Mouse (Mus musculus) adrenal gland, adult (tissue): ENCODE measurements around the gene Ccdc151.

Experiments used
- DNase-seq, 2 experiments: peaks; one replicate each; pipeline ENCODE4 v3.0.0; 2022 to 2023; ENCODE audit warnings: low spot score in 1 of 2; ENCODE audit not compliant: inconsistent age in 2 of 2

The Ccdc151 gene

DNA sequence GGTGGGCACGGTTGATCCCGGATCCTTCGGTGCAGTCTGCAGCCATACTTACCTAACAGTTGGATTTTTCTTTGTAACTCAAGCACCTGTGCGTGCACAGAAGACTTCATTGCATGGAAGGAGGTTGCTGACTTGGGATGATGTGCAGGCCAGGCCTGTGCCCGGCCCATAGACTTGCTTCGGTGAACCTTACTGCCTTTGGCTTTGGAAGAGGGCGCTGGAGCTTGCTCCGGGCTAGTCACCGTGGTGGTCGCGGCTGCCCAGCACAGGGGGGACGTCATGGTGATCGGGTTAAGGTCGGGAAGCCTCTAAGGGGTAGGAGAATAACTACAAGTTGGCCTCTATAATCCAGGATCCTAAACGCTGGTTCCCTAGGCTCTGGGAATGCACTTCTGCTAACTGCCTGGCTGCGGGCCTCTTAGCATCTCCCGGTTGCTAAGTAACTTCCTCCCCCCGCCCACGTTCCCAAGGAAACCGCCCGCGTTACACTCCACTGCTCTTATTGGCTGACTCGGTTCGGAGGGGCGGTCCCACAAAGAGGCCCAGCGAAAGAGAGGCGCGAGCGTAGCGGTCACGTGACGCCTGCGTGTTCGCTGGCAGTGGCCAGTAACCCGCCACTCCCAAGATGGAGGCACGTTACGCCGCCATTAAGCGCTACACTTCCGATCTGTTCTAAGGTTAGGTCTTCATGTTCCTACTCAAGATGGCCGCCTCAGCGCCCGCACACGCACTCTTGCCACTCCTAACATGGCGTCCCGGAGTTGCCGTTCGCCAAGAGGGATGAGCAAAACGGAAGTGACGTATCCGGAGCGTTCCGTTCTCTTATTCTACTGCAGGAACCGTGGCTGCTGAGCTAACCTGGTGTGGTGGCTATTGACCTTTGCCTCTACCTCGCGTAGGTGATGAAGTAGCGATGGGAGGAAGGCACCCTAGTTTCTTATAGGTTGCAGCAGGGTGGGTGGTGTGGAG is at the start of gene Ccdc151, which contains the start of gene Prkcsh:
Gene Ccdc151 (minus strand): TSS at position 441 of the 969 bp plus-strand sequence.
Gene Prkcsh (plus strand): TSS at position 613 of the 969 bp plus-strand sequence.
- peak; percentile 99 to 100 for DNase-seq

DNA sequence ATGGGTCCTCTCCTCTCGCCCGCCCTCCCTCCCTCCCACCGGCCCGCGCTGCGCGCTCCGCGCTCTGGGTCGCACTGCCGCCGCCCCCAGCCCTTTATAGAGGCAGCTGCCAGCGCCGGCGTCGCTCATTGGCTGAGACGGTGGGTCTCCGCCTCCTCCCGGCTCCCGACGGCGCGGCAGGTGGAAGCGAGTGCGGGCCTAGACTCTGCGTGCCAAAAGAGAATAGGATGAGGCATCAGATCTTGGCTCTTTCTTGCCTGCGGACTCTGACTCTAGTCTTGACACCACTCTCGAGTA is 49.5 kb upstream of the Ccdc151 start, which contains the start of gene Elavl3:
Gene Elavl3 (minus strand): TSS at position 66 of the 297 bp plus-strand sequence.
- peak in 1 of 2 experiments; percentile 42 for DNase-seq

DNA sequence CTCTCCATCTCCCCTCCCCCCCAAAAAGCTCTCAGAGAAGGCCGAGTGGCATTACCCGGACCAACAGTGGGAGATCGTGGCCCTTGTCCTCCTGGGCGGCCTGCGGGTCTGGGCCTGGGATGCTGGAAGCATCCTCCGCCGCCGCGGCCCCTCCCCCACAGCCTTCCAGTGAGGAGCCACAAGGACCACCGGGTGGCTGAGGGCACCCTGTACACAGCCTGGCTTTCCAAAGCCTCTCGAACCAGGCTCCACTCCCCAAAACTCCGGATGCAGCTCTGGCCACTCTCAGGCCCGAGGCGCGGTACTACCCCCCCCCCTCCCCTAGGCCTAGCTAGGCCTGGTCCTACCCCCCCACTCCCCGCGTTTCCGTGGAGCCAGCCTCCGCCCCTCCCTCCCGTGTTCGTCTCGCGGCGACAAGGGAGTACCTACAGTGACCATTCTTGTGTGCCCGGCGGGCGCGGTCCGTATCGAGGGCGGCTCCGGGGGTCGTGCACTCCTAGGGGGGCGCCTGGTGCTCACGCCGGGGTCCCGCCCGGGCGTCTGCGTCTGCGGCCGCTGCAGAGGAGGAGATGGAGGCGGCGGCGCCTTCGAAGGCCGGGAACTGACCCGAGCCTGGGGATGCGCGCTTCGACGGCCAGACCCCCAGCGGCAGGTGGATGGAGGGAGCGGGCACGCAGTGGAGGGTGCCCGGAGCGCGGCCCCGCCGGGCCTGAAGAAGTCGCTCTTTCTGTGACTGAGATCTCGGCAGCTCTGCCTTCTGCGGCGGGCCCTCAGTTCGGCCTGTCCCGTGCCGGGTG is 48.9 kb upstream of the Ccdc151 start:
- peak in 1 of 2 experiments; percentile 35 for DNase-seq

DNA sequence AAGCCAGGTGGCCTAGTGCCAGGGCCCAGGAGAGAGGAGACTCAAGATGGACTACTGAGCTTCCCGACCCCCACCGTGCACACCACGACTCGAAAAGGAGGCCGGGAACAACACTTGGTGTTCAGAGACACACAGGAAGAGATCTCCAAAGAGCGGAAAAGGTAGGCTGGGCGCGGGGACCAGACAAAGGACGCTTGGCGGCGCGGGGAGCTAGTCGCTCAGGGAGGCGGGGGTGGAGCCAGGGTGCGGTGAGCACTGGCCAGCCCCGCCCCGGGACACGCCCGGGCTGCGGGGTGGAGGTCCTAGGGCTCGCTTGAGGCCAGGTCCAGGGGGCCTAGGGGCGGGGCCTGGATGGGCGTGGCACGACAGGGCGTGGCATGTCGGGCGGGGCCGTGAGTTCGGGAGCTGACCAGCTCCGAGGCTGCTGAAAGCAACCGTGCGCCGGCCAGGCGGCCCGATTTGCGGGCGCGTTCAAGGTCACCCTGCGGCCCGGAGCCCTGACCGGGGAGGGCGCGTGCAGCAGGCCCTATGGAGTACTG is 48.0 kb upstream of the Ccdc151 start:
- DNase-seq, result peak; percentile 68 to 85

DNA sequence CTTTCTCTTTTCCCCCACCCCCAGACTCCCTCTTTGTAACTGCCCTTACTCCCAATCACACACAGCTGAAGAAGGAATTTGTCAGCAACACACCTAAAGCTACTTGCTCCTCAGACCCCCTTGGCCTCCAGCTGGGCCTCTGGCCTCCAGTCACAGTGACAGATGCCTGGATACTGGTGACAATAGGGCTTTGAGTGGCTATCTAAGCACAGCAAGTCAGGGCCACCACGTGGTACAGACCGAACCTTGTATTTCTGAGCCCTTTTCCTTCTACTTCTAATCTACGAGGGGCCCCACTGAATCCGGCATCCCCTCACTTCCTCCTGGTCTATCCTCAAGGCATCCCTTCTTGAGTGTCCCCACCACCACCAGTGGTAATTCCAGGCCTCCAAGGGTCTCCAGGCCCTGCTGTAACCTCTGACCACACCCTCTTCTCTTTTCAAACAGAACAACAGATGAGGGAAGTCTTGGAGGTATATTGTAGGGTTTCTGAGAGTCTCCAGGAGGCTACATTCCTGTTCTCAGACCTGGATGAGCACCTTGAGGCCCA is 47.4 kb upstream of the Ccdc151 start:
- no peak for DNase-seq

DNA sequence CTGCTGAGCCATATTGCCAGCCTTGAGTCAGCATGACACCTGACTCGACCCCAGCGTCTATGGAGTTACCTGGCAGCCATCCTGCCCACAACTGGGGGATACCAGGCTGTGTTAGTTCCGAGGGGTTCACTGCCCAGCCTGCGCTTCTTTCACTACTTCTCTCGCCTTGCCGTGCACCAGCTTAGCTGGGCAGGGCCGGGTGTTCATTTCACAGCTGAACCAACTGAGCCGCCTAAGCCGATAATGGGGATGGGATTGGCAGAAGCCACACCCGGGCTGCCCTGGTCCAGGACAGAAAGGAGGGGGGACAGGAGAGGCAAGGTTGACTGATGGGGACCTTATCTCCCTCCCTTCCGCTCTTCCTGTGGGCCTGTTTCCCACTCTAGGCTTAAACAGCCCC is 46.9 kb upstream of the Ccdc151 start:
- no peak for DNase-seq

DNA sequence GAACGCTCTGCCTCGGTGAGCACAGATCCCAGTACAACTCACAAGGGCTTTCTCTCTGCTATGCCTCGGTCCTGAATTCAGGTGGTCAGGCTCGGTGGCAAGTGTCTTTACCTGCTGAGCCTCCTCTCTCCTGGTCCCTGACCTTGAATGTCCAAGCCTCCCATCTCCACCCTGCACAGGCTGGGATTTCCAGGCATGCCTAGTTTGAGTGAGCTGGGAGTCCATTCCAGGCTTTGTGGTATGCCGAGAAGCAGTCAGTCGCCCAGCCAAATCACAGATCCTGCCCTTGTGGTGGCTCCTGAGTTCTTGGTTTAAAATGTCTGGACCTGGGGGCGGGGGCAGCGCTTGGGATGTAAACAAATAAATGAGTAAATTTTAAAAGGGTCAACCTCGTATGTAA is 44.9 kb upstream of the Ccdc151 start:
- no peak for DNase-seq

DNA sequence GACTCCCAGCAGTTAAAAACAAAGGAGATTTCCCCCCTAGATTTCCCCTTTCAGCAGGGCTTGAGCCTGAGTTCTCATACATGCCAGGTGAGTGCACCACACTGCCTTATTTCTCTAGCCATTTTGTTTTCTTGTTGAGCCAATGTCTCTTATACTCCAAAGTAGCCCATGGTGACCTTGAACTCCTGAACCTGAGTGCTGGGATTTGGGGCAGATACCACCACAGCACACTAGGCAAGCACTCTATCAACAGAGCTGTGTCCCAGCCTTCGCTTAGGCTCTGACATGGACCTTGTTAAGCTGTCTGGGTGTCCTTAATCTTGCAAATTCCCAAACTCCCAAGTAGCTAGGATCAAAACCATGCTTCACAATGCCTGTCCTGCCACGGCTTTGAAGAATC is 39.4 kb upstream of the Ccdc151 start:
- no peak for DNase-seq

DNA sequence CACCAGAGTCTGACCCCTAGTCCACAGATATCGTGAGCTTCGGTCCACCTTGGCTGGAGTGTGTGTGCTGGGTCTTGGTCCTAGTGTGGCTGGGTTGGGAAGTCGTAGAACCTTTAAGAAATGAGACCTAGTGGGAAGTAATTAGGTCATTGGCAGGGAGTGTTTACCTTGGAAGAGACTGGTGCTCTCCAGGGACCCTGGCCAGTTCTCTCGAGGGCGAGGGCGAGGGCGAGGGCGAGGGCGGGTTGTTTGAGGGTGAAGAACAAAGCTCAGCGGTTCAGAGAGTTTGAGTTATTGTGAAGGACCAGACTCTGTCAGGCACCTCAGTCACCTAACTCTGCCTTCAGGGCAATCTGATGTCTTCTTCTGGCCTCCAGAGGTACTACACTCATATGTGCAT is 35.4 kb upstream of the Ccdc151 start:
- DNase-seq, result peak in 1 of 2 experiments; percentile 32

DNA sequence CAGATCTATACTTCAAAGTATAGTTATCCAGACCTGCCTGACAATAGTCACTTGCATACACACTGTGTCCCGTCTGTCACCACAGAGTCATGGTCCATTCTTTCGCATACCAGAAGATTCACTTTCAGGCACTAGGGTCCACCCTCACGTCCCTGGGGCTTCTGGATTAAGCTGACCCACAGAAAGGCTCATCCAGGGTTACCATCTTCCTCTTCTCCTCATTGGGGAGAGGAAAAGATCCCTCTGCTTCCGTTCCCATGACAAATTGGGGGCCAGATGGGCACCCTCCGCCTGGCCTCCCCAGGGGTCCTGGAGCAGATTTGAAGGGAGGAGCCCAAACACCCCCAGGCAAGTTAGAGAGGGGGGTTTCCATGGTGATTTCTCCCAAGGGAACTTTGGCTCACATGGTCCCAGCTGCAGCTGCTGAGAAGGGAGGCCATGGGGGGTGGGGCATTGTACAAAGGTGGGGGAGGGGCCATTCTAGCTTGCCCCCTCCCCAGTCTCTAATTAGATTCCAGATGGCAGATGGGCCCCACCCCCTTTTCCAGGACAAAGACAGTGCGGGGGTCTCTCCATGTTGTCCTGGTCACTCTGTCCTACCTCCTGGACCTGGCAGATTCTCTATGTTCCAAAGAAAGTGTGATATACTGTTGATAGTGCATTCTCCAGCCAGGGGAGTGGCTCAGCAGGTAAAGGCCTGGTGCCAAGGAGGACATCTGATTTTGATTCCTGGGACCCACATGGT is 33.0 kb upstream of the Ccdc151 start:
- no peak for DNase-seq

DNA sequence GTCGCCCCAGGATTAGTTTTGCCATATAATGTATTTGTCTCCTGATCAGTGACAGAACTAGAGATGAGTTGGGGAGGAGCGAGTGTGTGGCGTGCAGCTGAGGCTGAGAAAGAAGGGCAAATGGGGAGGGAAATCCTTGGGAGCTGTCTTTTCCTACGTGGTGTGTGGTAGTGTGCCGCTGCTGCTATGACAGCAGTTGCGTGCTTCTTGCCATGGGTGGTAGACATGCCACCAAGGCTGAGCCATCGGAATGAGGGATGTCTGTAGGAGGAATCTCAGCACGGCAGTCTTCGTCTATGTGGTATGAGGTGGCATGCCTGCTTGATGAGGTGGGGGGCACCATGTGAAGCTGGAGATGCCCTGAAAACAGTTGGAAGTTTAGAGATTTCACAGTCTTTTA is 28.0 kb upstream of the Ccdc151 start:
- no peak for DNase-seq

DNA sequence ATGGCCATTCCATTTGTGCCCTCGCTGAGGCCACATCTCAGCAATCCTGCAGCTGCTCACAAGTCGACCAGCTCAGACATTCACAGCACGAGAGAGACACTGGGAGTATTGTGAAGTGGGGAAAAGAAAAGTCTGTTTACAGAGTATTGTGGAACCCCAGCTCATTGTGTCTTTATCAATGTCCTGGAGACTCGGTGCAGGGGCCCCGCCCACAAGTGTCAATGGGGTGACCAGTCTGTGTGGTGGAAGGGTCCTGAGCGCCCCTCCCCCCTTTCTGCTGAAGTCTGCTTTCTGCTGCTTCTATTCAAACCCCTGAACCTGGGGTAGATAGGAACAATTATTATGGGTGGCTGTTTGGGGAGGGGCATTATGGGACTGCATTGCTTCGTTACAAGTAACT is 26.0 kb upstream of the Ccdc151 start:
- DNase-seq, result no peak

DNA sequence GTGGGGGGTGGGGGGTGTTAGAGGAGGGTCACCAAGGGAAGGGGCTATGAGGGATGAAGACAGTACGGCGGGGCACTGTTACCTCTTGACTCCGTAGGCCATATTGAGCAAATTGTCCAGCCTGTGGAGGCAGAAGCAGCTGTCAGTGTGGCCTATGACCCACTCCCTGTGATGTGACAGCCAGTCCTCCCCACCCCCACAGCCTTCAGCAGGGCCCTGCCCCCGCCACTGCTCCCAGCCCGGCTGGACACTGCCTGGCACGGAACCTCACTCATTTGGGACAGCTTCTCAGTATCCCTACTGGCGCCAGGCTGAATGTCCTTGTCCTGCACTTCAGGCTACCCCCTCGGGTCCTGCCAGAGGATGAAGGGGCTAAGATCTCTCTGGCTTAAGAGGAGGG is 22.2 kb upstream of the Ccdc151 start:
- DNase-seq, result no peak

DNA sequence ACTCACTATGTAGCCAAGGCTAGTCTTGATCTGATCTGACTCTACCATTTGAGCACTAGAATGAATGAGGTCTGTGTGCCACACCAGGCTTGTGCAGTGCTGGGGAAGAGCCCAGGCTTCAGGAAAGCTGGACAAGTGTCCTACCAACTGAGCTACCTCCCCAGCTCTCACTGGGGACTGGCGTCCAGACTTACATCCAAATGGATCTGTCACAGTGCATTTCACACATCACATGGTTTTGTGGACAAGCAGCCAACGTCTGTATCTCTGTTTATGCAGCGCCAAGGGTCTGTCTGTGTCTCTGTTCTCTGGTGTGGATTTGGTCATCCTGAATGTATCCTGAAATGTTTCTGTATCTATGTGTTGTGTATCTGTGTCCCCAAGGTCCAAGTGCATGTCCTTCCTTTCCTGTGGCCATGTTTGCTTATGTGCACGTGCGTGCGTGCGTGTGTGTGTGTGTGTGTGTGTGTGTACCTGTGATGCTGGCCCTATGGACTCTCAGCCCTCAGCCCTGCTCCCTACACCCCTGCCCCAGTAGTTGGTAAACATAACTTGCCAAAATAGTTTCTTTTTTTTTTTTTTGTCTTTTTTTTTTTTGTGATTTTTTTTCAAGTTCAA is 14.9 kb upstream of the Ccdc151 start:
- no peak for DNase-seq

DNA sequence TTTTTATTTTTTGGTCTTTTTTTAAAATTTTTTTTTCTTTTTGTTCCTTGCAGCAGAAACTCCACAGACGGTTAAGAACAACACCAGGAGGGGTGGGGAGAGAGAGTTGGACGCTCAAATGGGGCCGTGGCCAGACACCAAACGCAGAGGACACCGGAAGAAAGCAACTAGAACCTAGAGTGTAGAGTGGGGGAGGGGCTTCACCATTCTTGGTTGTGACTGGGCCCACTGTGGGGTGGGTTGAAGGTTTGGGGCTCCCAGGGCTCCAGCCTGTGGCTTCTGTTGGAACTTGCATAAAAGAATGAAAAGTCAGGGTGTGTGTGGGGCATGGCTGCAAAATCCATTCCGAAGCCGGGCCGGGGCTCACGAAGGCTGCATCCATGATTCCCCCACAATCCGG is 13.8 kb upstream of the Ccdc151 start:
- no peak for DNase-seq

DNA sequence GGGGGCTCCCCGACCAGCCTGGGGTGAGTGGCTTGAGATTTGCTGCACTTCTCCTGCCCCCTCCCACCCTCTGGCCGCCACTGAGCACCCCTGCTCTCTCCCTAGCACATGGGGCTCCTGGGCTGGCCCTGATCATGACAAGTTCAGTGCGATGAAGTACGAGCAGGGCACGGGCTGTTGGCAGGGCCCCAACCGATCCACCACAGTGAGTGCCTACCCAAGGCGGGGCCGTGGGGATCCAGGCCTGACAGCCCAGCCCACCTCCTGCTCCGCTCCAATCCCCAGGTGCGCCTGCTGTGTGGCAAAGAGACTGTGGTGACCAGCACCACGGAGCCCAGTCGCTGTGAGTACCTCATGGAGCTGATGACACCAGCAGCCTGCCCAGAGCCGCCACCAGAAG is 10.3 kb upstream of the Ccdc151 start:
- no peak for DNase-seq

DNA sequence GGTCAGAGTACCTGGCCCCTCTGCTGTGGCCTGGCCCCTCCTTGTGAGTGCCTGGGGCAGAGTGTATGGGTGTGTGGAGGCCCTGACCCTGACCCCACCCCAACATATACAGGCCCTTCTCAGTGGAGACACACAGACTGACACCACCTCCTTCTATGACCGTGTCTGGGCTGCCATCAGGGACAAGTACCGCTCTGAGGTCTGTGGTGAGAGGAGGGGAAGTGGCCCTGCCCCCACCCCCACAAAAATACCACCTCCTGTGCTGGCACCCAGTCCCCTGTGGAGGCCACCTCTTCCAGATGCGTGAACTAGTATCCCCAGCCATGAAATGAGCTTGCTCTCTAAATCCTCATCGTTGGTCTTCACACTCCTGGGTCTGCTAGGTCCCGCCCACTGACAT is 8.6 kb upstream of the Ccdc151 start:
- no peak for DNase-seq

DNA sequence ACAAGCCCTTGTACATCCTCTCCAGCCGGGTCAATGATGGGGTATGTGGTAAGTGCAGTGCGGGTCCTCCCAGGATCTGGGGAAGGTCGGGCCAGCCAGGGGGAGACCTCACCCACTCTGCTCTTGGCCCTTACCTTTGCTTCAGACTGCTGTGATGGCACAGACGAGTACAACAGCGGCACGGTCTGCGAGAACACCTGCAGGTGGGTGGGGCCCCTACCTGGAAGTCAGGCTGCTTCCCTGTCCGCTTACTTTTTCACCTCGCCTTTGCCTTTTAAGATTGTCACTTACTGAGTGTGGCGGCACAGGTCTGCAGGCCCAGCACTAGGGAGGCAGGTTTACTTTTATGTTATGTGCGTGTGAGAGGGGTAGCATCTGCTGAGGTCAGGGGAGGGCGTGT is 2.1 kb upstream of the Ccdc151 start:
- DNase-seq, result peak in 1 of 2 experiments; percentile 18

DNA sequence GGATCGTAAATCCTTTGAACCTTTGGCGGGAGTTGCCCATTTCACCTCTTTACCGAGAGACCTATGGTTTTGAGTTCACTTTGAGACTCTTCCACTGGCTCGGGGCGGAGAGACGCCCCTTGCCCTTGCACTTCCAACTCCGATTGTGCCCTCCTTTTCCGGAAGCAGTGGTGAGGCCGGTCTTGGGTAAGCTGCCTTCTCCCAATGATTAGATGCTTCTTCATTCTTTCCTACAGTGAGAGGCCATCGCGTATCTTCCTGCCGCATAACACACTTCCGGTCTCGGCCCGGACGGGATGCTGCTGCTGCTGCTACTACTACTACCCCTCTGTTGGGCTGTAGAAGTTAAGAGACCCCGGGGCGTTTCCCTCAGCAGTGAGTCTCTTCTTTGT is 725 bp upstream of the Ccdc151 start:
- DNase-seq, result no peak

DNA sequence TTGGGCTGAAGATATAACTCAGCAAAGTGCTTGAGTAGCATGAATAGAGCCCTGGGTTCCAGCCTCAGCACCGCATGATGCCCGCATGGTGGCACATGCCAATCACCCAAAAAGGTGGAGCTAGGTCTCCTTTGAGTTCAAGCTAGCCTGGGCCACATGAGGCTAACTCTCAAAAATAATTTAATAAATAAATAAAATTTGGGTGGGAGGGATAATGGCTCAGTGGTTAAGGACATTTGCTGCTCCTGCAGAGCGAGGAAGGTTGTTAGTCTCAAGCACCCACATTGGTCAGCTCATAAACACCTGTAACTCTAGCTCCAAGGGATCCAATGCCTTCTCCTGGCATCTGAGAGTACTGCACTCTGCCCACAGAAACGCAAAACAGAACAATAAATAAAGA is 801 bp downstream of the Ccdc151 start:
- DNase-seq, result no peak
